7 mouse cellular contexts compared by ENCODE assay signal in genomic region chr2:71054716-71055115, GRCm38 (mm10). TPM values are rescaled to one million over a fixed set of nuclear protein-coding genes. Genes with fewer than 3 reads are reported as not detected.
DNase-seq lines count a peak whose midpoint lies in the region; ATAC-seq and TF ChIP-seq lines count a peak whose summit lies in the region.

No protein-coding gene starts in this region.

- no peak for ATAC-seq in limb, embryonic 13.5 days (ENCODE audit: low FRiP score, low read depth)
- ATAC-seq in stomach, postnatal 0 days (ENCODE audit: low FRiP score, low TSS enrichment) = no peak

- 32% methylated on average over 9 of the region's 9 CpGs for WGBS in limb, embryonic 13.5 days
- WGBS in stomach, postnatal 0 days = 21% methylated on average over 9 of the region's 9 CpGs

- peak overlapping the region; percentile 87; the same call in 1 of the 2 replicates for H3K4me3 ChIP-seq in testis, adult 2 months (ENCODE audit: control insufficient read depth, low read depth, low read length)
- H3K4me3 ChIP-seq in embryonic fibroblast, embryonic 13.5 days (ENCODE audit: insufficient read depth, low read length) = peak overlapping the region; percentile 87
- H3K4me3 ChIP-seq in limb, embryonic 13.5 days = peak overlapping the region; percentile 87
- H3K4me3 ChIP-seq in stomach, postnatal 0 days (ENCODE audit: low read depth, low read length) = peak overlapping the region; percentile 90

- H3K4me1 ChIP-seq in testis, adult 2 months (ENCODE audit: control insufficient read depth, insufficient read depth, low read length) = peaks cover 2% of the 10 kb centered on the region; the same call in 1 of the 2 replicates
- H3K4me1 ChIP-seq in embryonic fibroblast, embryonic 13.5 days (ENCODE audit: control insufficient read depth, insufficient read depth, low read length) = peaks cover 5% of the 10 kb centered on the region
- H3K4me1 ChIP-seq in limb, embryonic 13.5 days = peaks cover 10% of the 10 kb centered on the region
- H3K4me1 ChIP-seq in stomach, postnatal 0 days (replicated peaks; ENCODE audit: control insufficient read depth, insufficient read depth) = no peaks in the 10 kb centered on the region

- no peak for TF ChIP-seq EP300 in stomach, postnatal 0 days (optimal IDR thresholded peaks at IDR 0.05)

- H3K9ac ChIP-seq in limb, embryonic 13.5 days = peak overlapping the region; percentile 74
- H3K9ac ChIP-seq in stomach, postnatal 0 days (ENCODE audit: low read length) = peak overlapping the region; percentile 69

- no peaks in the 10 kb centered on the region for H3K9me3 ChIP-seq in limb, embryonic 13.5 days
- no peaks in the 10 kb centered on the region for H3K9me3 ChIP-seq in stomach, postnatal 0 days (ENCODE audit: control insufficient read depth, low read length)

- no peaks in the 10 kb centered on the region; the same call in 1 of the 2 replicates for H3K36me3 ChIP-seq in testis, adult 2 months (ENCODE audit: control insufficient read depth, insufficient read depth, low read length)
- H3K36me3 ChIP-seq in limb, embryonic 13.5 days = peaks cover 6% of the 10 kb centered on the region
- H3K36me3 ChIP-seq in stomach, postnatal 0 days (ENCODE audit: control insufficient read depth, insufficient read depth, low read length) = no peaks in the 10 kb centered on the region

- H3K4me2 ChIP-seq in limb, embryonic 13.5 days (replicated peaks) = peak overlapping the region; percentile 76
- peak overlapping the region; percentile 86 for H3K4me2 ChIP-seq in stomach, postnatal 0 days (replicated peaks; ENCODE audit: low read depth)

- DNase-seq in testis, postnatal 10 days (ENCODE audit: low spot score) = no peak
- DNase-seq in stomach, postnatal 0 days (ENCODE audit: low spot score) = no peak
- no peak for DNase-seq in adrenal gland, adult 2 months
- DNase-seq in urinary bladder, adult 18-20 months (ENCODE audit: low spot score in 2 of 2) = no peak

- H3K27me3 ChIP-seq in testis, adult 2 months (ENCODE audit: control insufficient read depth, insufficient read depth, low read length) = no peaks in the 10 kb centered on the region
- no peaks in the 10 kb centered on the region for H3K27me3 ChIP-seq in limb, embryonic 13.5 days
- H3K27me3 ChIP-seq in stomach, postnatal 0 days (ENCODE audit: control insufficient read depth, insufficient read depth, low read length) = no peaks in the 10 kb centered on the region

- no peak for TF ChIP-seq CTCF in testis, adult 2 months (IDR thresholded peaks at IDR 0.05; ENCODE audit: control insufficient read depth, insufficient read depth, insufficient replicate concordance, low read depth, low read length)
- TF ChIP-seq CTCF in embryonic fibroblast, embryonic 13.5 days (IDR thresholded peaks at IDR 0.05; ENCODE audit: borderline replicate concordance, insufficient read depth, low read length) = no peak
- no peak for TF ChIP-seq CTCF in stomach, postnatal 0 days (IDR thresholded peaks at IDR 0.05; ENCODE audit: low read depth)

- H3K27ac ChIP-seq in testis, adult 2 months (ENCODE audit: control insufficient read depth, insufficient read depth, low read depth, low read length) = no peak overlapping the region
- peak overlapping the region; percentile 11; the same call in 1 of the 2 replicates for H3K27ac ChIP-seq in embryonic fibroblast, embryonic 13.5 days (ENCODE audit: insufficient read depth, low read length)
- no peak overlapping the region for H3K27ac ChIP-seq in limb, embryonic 13.5 days
- H3K27ac ChIP-seq in stomach, postnatal 0 days (replicated peaks) = no peak overlapping the region; the same call in 1 of the 2 replicates

- no peak for TF ChIP-seq POLR2A in testis, adult 2 months (IDR thresholded peaks at IDR 0.05; ENCODE audit: control insufficient read depth, low read depth, low read length)
- TF ChIP-seq POLR2A in embryonic fibroblast, embryonic 13.5 days (IDR thresholded peaks at IDR 0.05; ENCODE audit: low read depth, low read length) = no peak

RNA-seq across cellular contexts. Expression of gene Dcaf17, which starts 0.4 kb away (rescaled TPM):
- 7.2 and 11.7 TPM in 2 replicates for polyA plus RNA-seq in testis, adult 2 months (2012; rRNA removed)
- polyA plus RNA-seq in embryonic fibroblast, embryonic 13.5 days (2011; ENCODE audit: insufficient read length, low read depth, missing spikeins) = 10.0 and 18.4 TPM in 2 replicates
- polyA plus RNA-seq in limb, embryonic 13.5 days (2015; fragmentation: Nextera tagmentation; extraction: Ambion mirVana) = 26.7 and 30.5 TPM in 2 replicates
- polyA plus RNA-seq in stomach, postnatal 0 days (2015; fragmentation: Nextera tagmentation; extraction: Ambion mirVana) = 26.6 and 28.7 TPM in 2 replicates
- 10 to 100 TPM; 11.1 to 11.9 TPM for total RNA-seq in adrenal gland, adult 2 months (2021)
- polyA plus RNA-seq in adrenal gland, adult 2 months (2012; rRNA removed) = 3.6 and 3.7 TPM in 2 replicates

RNA-seq across cellular contexts. Expression of gene Mettl8, which starts 0.7 kb away (rescaled TPM):
- 2.1 and 2.6 TPM in 2 replicates for polyA plus RNA-seq in testis, adult 2 months (2012; rRNA removed)
- 8.0 and 9.4 TPM in 2 replicates for polyA plus RNA-seq in embryonic fibroblast, embryonic 13.5 days (2011; ENCODE audit: insufficient read length, low read depth, missing spikeins)
- polyA plus RNA-seq in limb, embryonic 13.5 days (2015; fragmentation: Nextera tagmentation; extraction: Ambion mirVana) = 14.1 and 14.3 TPM in 2 replicates
- polyA plus RNA-seq in stomach, postnatal 0 days (2015; fragmentation: Nextera tagmentation; extraction: Ambion mirVana) = 7.7 and 9.2 TPM in 2 replicates
- 10 to 100 TPM; 13.2 to 13.4 TPM for total RNA-seq in adrenal gland, adult 2 months (2021)
- 2.4 and 2.5 TPM in 2 replicates for polyA plus RNA-seq in adrenal gland, adult 2 months (2012; rRNA removed)
